In genomic region chr15:85221115-85221854, GRCm38 (mm10) we compare ENCODE assay signal across 11 mouse cellular contexts. TPM values are rescaled to one million over a fixed set of nuclear protein-coding genes. Genes with fewer than 3 reads are reported as not detected.
A peak's percentile ranks its signal among the peaks of the same experiment; 100 is the strongest.
DNase-seq lines count a peak whose midpoint lies in the region; ATAC-seq and TF ChIP-seq lines count a peak whose summit lies in the region.
"Had no signal": no experiment of that assay in that cellular context is flagged by ENCODE, and none has a peak within 500 bp of the region (broad histone marks: within the 10 kb centered on the region; RNA-seq: fewer than 3 reads in every experiment).

No protein-coding gene starts in this region.

- H3K27ac ChIP-seq in forebrain, embryonic 14.5 days (ENCODE audit: low read depth, low read length) = peak overlapping the region; percentile 2; the same call in 1 of the 2 replicates
- no peak overlapping the region for H3K27ac ChIP-seq in forebrain, embryonic 15.5 days (replicated peaks)
- H3K27ac ChIP-seq in lung, embryonic 14.5 days (ENCODE audit: low read depth) = peak overlapping the region; percentile 60; the same call in 1 of the 2 replicates
- H3K27ac ChIP-seq in intestine, embryonic 14.5 days (ENCODE audit: low read depth) = 0 out of 2 replicates have a peak overlapping the region, but pooled peaks have one; percentile 27
- H3K27ac ChIP-seq in neural tube, embryonic 15.5 days (replicated peaks) = 0 out of 2 replicates have a peak overlapping the region, but pooled peaks have one; percentile 25

- ATAC-seq in forebrain, embryonic 14.5 days = no peak
- ATAC-seq in forebrain, embryonic 15.5 days (replicated peaks) = no peak
- peak; percentile 57 for ATAC-seq in lung, embryonic 14.5 days (ENCODE audit: insufficient read depth)
- no peak for ATAC-seq in intestine, embryonic 14.5 days (replicated peaks; ENCODE audit: low FRiP score, low TSS enrichment, low read depth)
- ATAC-seq in neural tube, embryonic 15.5 days (ENCODE audit: low FRiP score) = no peak
- ATAC-seq: midbrain, embryonic 16.5 days had no signal

- WGBS in forebrain, embryonic 14.5 days = 68% methylated on average over 12 of the region's 12 CpGs
- 66% methylated on average over 12 of the region's 12 CpGs for WGBS in forebrain, embryonic 15.5 days
- 53% methylated on average over 12 of the region's 12 CpGs for WGBS in lung, embryonic 14.5 days
- 73% methylated on average over 12 of the region's 12 CpGs for WGBS in intestine, embryonic 14.5 days
- 66% methylated on average over 12 of the region's 12 CpGs for WGBS in neural tube, embryonic 15.5 days

- H3K27me3 ChIP-seq in forebrain, embryonic 14.5 days (replicated peaks; ENCODE audit: control insufficient read depth, insufficient read depth, low read length) = no peaks in the 10 kb centered on the region
- no peaks in the 10 kb centered on the region for H3K27me3 ChIP-seq in forebrain, embryonic 15.5 days
- H3K27me3 ChIP-seq in lung, embryonic 14.5 days (ENCODE audit: insufficient read depth, low read length) = no peaks in the 10 kb centered on the region
- no peaks in the 10 kb centered on the region for H3K27me3 ChIP-seq in intestine, embryonic 14.5 days (replicated peaks; ENCODE audit: control insufficient read depth, insufficient read depth, low read length)
- H3K27me3 ChIP-seq in neural tube, embryonic 15.5 days (replicated peaks) = no peaks in the 10 kb centered on the region

- H3K4me2 ChIP-seq in forebrain, embryonic 14.5 days (ENCODE audit: low read length) = no peak overlapping the region
- H3K4me2 ChIP-seq in forebrain, embryonic 15.5 days (replicated peaks) = no peak overlapping the region
- H3K4me2 ChIP-seq in lung, embryonic 14.5 days = no peak overlapping the region
- no peak overlapping the region for H3K4me2 ChIP-seq in intestine, embryonic 14.5 days (ENCODE audit: low read length)
- H3K4me2 ChIP-seq in neural tube, embryonic 15.5 days = no peak overlapping the region

- DNase-seq in forebrain, embryonic 14.5 days (ENCODE audit: low spot score) = no peak
- peak; percentile 80 for DNase-seq in lung, embryonic 14.5 days
- DNase-seq in lung, adult 18-20 months = no peak
- DNase-seq in intestine, embryonic 14.5 days (ENCODE audit: low spot score) = no peak
- DNase-seq in right cerebral cortex, postnatal 25 days = no peak
- DNase-seq in urinary bladder, postnatal 25 days (ENCODE audit: low spot score) = no peak
- DNase-seq: left cerebral cortex, postnatal 4 days; retina, postnatal 1 day had no signal

- no peak overlapping the region for H3K9ac ChIP-seq in forebrain, embryonic 14.5 days (ENCODE audit: low read length)
- H3K9ac ChIP-seq in forebrain, embryonic 15.5 days (replicated peaks) = no peak overlapping the region
- 0 out of 2 replicates have a peak overlapping the region, but pooled peaks have one; percentile 26 for H3K9ac ChIP-seq in lung, embryonic 14.5 days
- H3K9ac ChIP-seq in intestine, embryonic 14.5 days (ENCODE audit: low read length) = no peak overlapping the region
- no peak overlapping the region for H3K9ac ChIP-seq in neural tube, embryonic 15.5 days (replicated peaks)

- TF ChIP-seq CTCF in lung, embryonic 14.5 days (IDR thresholded peaks at IDR 0.05; ENCODE audit: low read depth) = no peak

- no peaks in the 10 kb centered on the region for H3K4me1 ChIP-seq in forebrain, embryonic 14.5 days (ENCODE audit: control insufficient read depth, insufficient read depth, low read length)
- no peaks in the 10 kb centered on the region for H3K4me1 ChIP-seq in forebrain, embryonic 15.5 days
- peaks cover 4% of the 10 kb centered on the region; the same call in 1 of the 2 replicates for H3K4me1 ChIP-seq in lung, embryonic 14.5 days (ENCODE audit: insufficient read depth)
- peaks cover 5% of the 10 kb centered on the region for H3K4me1 ChIP-seq in intestine, embryonic 14.5 days (replicated peaks; ENCODE audit: control insufficient read depth, insufficient read depth, low read length)
- H3K4me1 ChIP-seq in neural tube, embryonic 15.5 days = peaks cover 11% of the 10 kb centered on the region

- H3K36me3 ChIP-seq in forebrain, embryonic 14.5 days (ENCODE audit: control insufficient read depth, insufficient read depth, low read length) = peaks cover 22% of the 10 kb centered on the region
- H3K36me3 ChIP-seq in forebrain, embryonic 15.5 days = 0 out of 2 replicates have a peak, but pooled peaks cover 3% of the 10 kb centered on the region
- H3K36me3 ChIP-seq in lung, embryonic 14.5 days (ENCODE audit: insufficient read depth) = peaks cover 81% of the 10 kb centered on the region
- H3K36me3 ChIP-seq in intestine, embryonic 14.5 days (ENCODE audit: control insufficient read depth, insufficient read depth, low read length) = peaks cover 53% of the 10 kb centered on the region
- no peaks in the 10 kb centered on the region for H3K36me3 ChIP-seq in neural tube, embryonic 15.5 days

- no peak overlapping the region for H3K4me3 ChIP-seq in forebrain, embryonic 14.5 days (ENCODE audit: low read depth, low read length)
- no peak overlapping the region for H3K4me3 ChIP-seq in forebrain, embryonic 15.5 days
- H3K4me3 ChIP-seq in lung, embryonic 14.5 days (ENCODE audit: low read depth, low read length) = no peak overlapping the region
- H3K4me3 ChIP-seq in intestine, embryonic 14.5 days (ENCODE audit: low read depth, low read length) = no peak overlapping the region
- H3K4me3 ChIP-seq in neural tube, embryonic 15.5 days (replicated peaks) = no peak overlapping the region

- H3K9me3 ChIP-seq in forebrain, embryonic 14.5 days (replicated peaks; ENCODE audit: control insufficient read depth, low read length) = no peaks in the 10 kb centered on the region
- H3K9me3 ChIP-seq in forebrain, embryonic 15.5 days = no peaks in the 10 kb centered on the region
- H3K9me3 ChIP-seq in lung, embryonic 14.5 days (ENCODE audit: low read depth, low read length) = no peaks in the 10 kb centered on the region; the same call in 1 of the 2 replicates
- no peaks in the 10 kb centered on the region for H3K9me3 ChIP-seq in intestine, embryonic 14.5 days (ENCODE audit: control insufficient read depth, low read length)
- H3K9me3 ChIP-seq in neural tube, embryonic 15.5 days (replicated peaks) = no peaks in the 10 kb centered on the region

RNA-seq across cellular contexts. Expression of gene Fbln1, which starts 15.5 kb away (rescaled TPM):
- 48.9 and 52.1 TPM in 2 replicates for polyA plus RNA-seq in forebrain, embryonic 14.5 days (2014; fragmentation: Nextera tagmentation; extraction: Ambion mirVana)
- 47.0 and 47.4 TPM in 2 replicates for polyA plus RNA-seq in forebrain, embryonic 15.5 days (2015; fragmentation: Nextera tagmentation; extraction: Ambion mirVana)
- 277 and 302 TPM in 2 replicates for polyA plus RNA-seq in lung, embryonic 14.5 days (2014; fragmentation: Nextera tagmentation; extraction: Ambion mirVana)
- polyA plus RNA-seq in intestine, embryonic 14.5 days (2014; fragmentation: Nextera tagmentation; extraction: Ambion mirVana) = 236 and 255 TPM in 2 replicates
- polyA plus RNA-seq in neural tube, embryonic 15.5 days (2015; fragmentation: Nextera tagmentation; extraction: Ambion mirVana) = 54.2 and 65.8 TPM in 2 replicates
